ENCODE assay signal across 8 mouse cellular contexts in the genomic region with DNA sequence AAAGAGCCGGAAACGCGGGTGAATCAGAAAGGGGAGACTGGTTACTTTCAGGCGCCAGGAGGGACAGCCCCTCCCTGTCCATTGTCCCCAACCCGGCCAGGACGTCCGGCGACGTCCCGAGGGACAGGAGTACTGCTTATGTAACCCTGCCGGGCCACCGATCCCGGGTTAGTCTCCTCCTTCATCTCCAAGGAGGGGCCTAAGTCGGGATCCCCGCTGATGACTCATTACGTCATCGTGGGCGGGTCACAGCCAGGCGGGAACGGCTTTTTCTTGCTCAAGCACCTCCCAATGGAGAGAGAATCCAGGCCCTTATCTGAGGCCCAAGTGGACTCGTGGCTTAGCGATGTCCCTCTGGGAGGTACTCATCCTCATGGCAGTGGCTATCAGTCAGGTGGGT. TPM values are rescaled to one million over a fixed set of nuclear protein-coding genes. Genes with fewer than 3 reads are reported as not detected.
DNase-seq lines count a peak whose midpoint lies in the region; ATAC-seq and TF ChIP-seq lines count a peak whose summit lies in the region.

No protein-coding gene starts in this region.

- peak overlapping the region; percentile 64 for H3K4me2 ChIP-seq in embryonic facial prominence, embryonic 14.5 days (ENCODE audit: low read depth, low read length)
- H3K4me2 ChIP-seq in midbrain, postnatal 0 days (ENCODE audit: low read depth, low read length, poor library complexity, severe bottlenecking): peak overlapping the region; percentile 66
- H3K4me2 ChIP-seq in stomach, postnatal 0 days (replicated peaks; ENCODE audit: low read depth): peak overlapping the region; percentile 73

- no peak for TF ChIP-seq EP300 in stomach, postnatal 0 days (optimal IDR thresholded peaks at IDR 0.05)

- 3% methylated on average over 14 of the region's 22 CpGs for WGBS in embryonic facial prominence, embryonic 14.5 days
- WGBS in midbrain, postnatal 0 days: under 1% methylated on average over 22 of the region's 22 CpGs
- WGBS in stomach, postnatal 0 days: under 1% methylated on average over 22 of the region's 22 CpGs

- peaks cover 10% of the 10 kb centered on the region for H3K4me1 ChIP-seq in embryonic facial prominence, embryonic 14.5 days (ENCODE audit: control insufficient read depth, insufficient read depth, low read length)
- H3K4me1 ChIP-seq in midbrain, postnatal 0 days (ENCODE audit: insufficient read depth, low read length): peaks cover 5% of the 10 kb centered on the region
- H3K4me1 ChIP-seq in stomach, postnatal 0 days (replicated peaks; ENCODE audit: control insufficient read depth, insufficient read depth): peaks cover 3% of the 10 kb centered on the region; the same call in 1 of the 2 replicates

- TF ChIP-seq CTCF in midbrain, postnatal 0 days (IDR thresholded peaks at IDR 0.05): no peak
- TF ChIP-seq CTCF in stomach, postnatal 0 days (IDR thresholded peaks at IDR 0.05; ENCODE audit: low read depth): peak; percentile 14; the same call in 1 of the 2 replicates

- H3K4me3 ChIP-seq in embryonic facial prominence, embryonic 14.5 days (ENCODE audit: low read depth, low read length): peak overlapping the region; percentile 41
- peak overlapping the region; percentile 36 for H3K4me3 ChIP-seq in midbrain, postnatal 0 days (ENCODE audit: low read depth, low read length)
- peak overlapping the region; percentile 37 for H3K4me3 ChIP-seq in stomach, postnatal 0 days (ENCODE audit: low read depth, low read length)

- H3K36me3 ChIP-seq in embryonic facial prominence, embryonic 14.5 days (ENCODE audit: control insufficient read depth, insufficient read depth, low read length): no peaks in the 10 kb centered on the region
- no peaks in the 10 kb centered on the region for H3K36me3 ChIP-seq in midbrain, postnatal 0 days (ENCODE audit: insufficient read depth, low read length)
- no peaks in the 10 kb centered on the region for H3K36me3 ChIP-seq in stomach, postnatal 0 days (ENCODE audit: control insufficient read depth, insufficient read depth, low read length)

- H3K27me3 ChIP-seq in embryonic facial prominence, embryonic 14.5 days (replicated peaks; ENCODE audit: control insufficient read depth, insufficient read depth, low read length): no peaks in the 10 kb centered on the region; the same call in 1 of the 2 replicates
- no peaks in the 10 kb centered on the region for H3K27me3 ChIP-seq in midbrain, postnatal 0 days (ENCODE audit: insufficient read depth, low read length)
- H3K27me3 ChIP-seq in stomach, postnatal 0 days (ENCODE audit: control insufficient read depth, insufficient read depth, low read length): no peaks in the 10 kb centered on the region

- peak overlapping the region; percentile 66 for H3K9ac ChIP-seq in embryonic facial prominence, embryonic 14.5 days (ENCODE audit: low read depth, low read length)
- H3K9ac ChIP-seq in midbrain, postnatal 0 days (replicated peaks; ENCODE audit: low read length, poor library complexity, severe bottlenecking): peak overlapping the region; percentile 34
- H3K9ac ChIP-seq in stomach, postnatal 0 days (ENCODE audit: low read length): peak overlapping the region; percentile 53

- peak; percentile 75 for ATAC-seq in embryonic facial prominence, embryonic 14.5 days (ENCODE audit: low read depth)
- peak; percentile 42; the same call in 1 of the 2 replicates for ATAC-seq in midbrain, postnatal 0 days (ENCODE audit: low FRiP score)
- ATAC-seq in stomach, postnatal 0 days (ENCODE audit: low FRiP score, low TSS enrichment): peak; percentile 85

- DNase-seq in spleen, adult 12 weeks (ENCODE audit: low spot score): peak; percentile 56
- DNase-seq in spleen, postnatal 14 days (ENCODE audit: low spot score in 2 of 2): no peak
- DNase-seq in embryonic facial prominence, embryonic 14.5 days (ENCODE audit: low spot score): peak; percentile 94
- peak; percentile 96 for DNase-seq in heart, adult 8-10 months (ENCODE audit: low spot score)
- DNase-seq in kidney, adult 9 months: peak; percentile 94
- peak; percentile 86 for DNase-seq in liver
- peak; percentile 80 for DNase-seq in midbrain, postnatal 0 days (ENCODE audit: low spot score)
- DNase-seq in stomach, postnatal 0 days (ENCODE audit: low spot score): peak; percentile 91

- peak overlapping the region; percentile 72 for H3K27ac ChIP-seq in embryonic facial prominence, embryonic 14.5 days (replicated peaks; ENCODE audit: low read depth, low read length)
- 0 out of 2 replicates have a peak overlapping the region, but pooled peaks have one; percentile 8 for H3K27ac ChIP-seq in midbrain, postnatal 0 days (ENCODE audit: low read depth, low read length)
- peak overlapping the region; percentile 89 for H3K27ac ChIP-seq in stomach, postnatal 0 days (replicated peaks)

- H3K9me3 ChIP-seq in embryonic facial prominence, embryonic 14.5 days (ENCODE audit: control insufficient read depth, low read length): no peaks in the 10 kb centered on the region; the same call in 1 of the 2 replicates
- H3K9me3 ChIP-seq in midbrain, postnatal 0 days (ENCODE audit: low read length): no peaks in the 10 kb centered on the region
- no peaks in the 10 kb centered on the region for H3K9me3 ChIP-seq in stomach, postnatal 0 days (ENCODE audit: control insufficient read depth, low read length)

RNA-seq across cellular contexts. Expression of a gene that starts 17.3 kb away (rescaled TPM):
- polyA plus RNA-seq in embryonic facial prominence, embryonic 14.5 days (2014; fragmentation: Nextera tagmentation; extraction: Ambion mirVana): 0.15 and 0.28 TPM in 2 replicates
- total RNA-seq in heart, adult 8-10 months (2022): 1 to 10 TPM; 1.2 to 9.8 (median 5.1) TPM
- 0.38 and 0.66 TPM in 2 replicates for total RNA-seq in midbrain, postnatal 0 days (2014; rRNA removed)
- polyA plus RNA-seq in midbrain, postnatal 0 days (2015; fragmentation: Nextera tagmentation; extraction: Ambion mirVana): 0.10 and 0.11 TPM in 2 replicates
- polyA plus RNA-seq in stomach, postnatal 0 days (2015; fragmentation: Nextera tagmentation; extraction: Ambion mirVana): 0.21 and 0.38 TPM in 2 replicates

RNA-seq across cellular contexts. Expression of a gene that starts 17.4 kb away (rescaled TPM):
- polyA plus RNA-seq in embryonic facial prominence, embryonic 14.5 days (2014; fragmentation: Nextera tagmentation; extraction: Ambion mirVana): 64.0 and 75.1 TPM in 2 replicates
- 10 to 100 TPM; 39.8 to 46.9 (median 44.4) TPM for total RNA-seq in heart, adult 8-10 months (2022)
- 50.3 and 71.4 TPM in 2 replicates for total RNA-seq in midbrain, postnatal 0 days (2014; rRNA removed)
- polyA plus RNA-seq in midbrain, postnatal 0 days (2015; fragmentation: Nextera tagmentation; extraction: Ambion mirVana): 67.7 and 71.0 TPM in 2 replicates
- polyA plus RNA-seq in stomach, postnatal 0 days (2015; fragmentation: Nextera tagmentation; extraction: Ambion mirVana): 32.8 and 36.9 TPM in 2 replicates

RNA-seq across cellular contexts. Expression of a gene that starts 32.2 kb away (rescaled TPM):
- 18.8 and 21.6 TPM in 2 replicates for polyA plus RNA-seq in embryonic facial prominence, embryonic 14.5 days (2014; fragmentation: Nextera tagmentation; extraction: Ambion mirVana)
- total RNA-seq in heart, adult 8-10 months (2022): 10 to 100 TPM in 1 of 4 experiments, 1 to 10 TPM in 3; 8.8 to 12.7 (median 9.4) TPM
- 8.7 and 14.0 TPM in 2 replicates for total RNA-seq in midbrain, postnatal 0 days (2014; rRNA removed)
- polyA plus RNA-seq in midbrain, postnatal 0 days (2015; fragmentation: Nextera tagmentation; extraction: Ambion mirVana): 21.5 and 21.6 TPM in 2 replicates
- 13.4 and 13.6 TPM in 2 replicates for polyA plus RNA-seq in stomach, postnatal 0 days (2015; fragmentation: Nextera tagmentation; extraction: Ambion mirVana)

RNA-seq across cellular contexts. Expression of a gene that starts 32.4 kb away (rescaled TPM):
- polyA plus RNA-seq in embryonic facial prominence, embryonic 14.5 days (2014; fragmentation: Nextera tagmentation; extraction: Ambion mirVana): 11.2 and 11.6 TPM in 2 replicates
- 10 to 100 TPM; 31.6 to 66.7 (median 47.6) TPM for total RNA-seq in heart, adult 8-10 months (2022)
- total RNA-seq in midbrain, postnatal 0 days (2014; rRNA removed): 0.52 and 1.0 TPM in 2 replicates
- 1.5 and 2.0 TPM in 2 replicates for polyA plus RNA-seq in midbrain, postnatal 0 days (2015; fragmentation: Nextera tagmentation; extraction: Ambion mirVana)
- 10.3 and 12.2 TPM in 2 replicates for polyA plus RNA-seq in stomach, postnatal 0 days (2015; fragmentation: Nextera tagmentation; extraction: Ambion mirVana)

RNA-seq across cellular contexts. Expression of a gene that starts 44.7 kb away (rescaled TPM):
- 53.7 and 57.0 TPM in 2 replicates for polyA plus RNA-seq in embryonic facial prominence, embryonic 14.5 days (2014; fragmentation: Nextera tagmentation; extraction: Ambion mirVana)
- total RNA-seq in heart, adult 8-10 months (2022): 100 to 1,000 TPM; 137 to 160 (median 149) TPM
- 160 and 172 TPM in 2 replicates for total RNA-seq in midbrain, postnatal 0 days (2014; rRNA removed)
- polyA plus RNA-seq in midbrain, postnatal 0 days (2015; fragmentation: Nextera tagmentation; extraction: Ambion mirVana): 104 and 107 TPM in 2 replicates
- 10.1 and 12.1 TPM in 2 replicates for polyA plus RNA-seq in stomach, postnatal 0 days (2015; fragmentation: Nextera tagmentation; extraction: Ambion mirVana)

Comparison
In these comparisons a context has a peak if more than half of its experiments do, and no peak if none do; other contexts are left out.
1. DNase-seq: peak in spleen, adult 12 weeks (single experiment), embryonic facial prominence, embryonic 14.5 days (single experiment), heart, adult 8-10 months (single experiment), kidney, adult 9 months (single experiment), liver (single experiment), midbrain, postnatal 0 days (single experiment) and stomach, postnatal 0 days (single experiment); none in spleen, postnatal 14 days (0 of 2).
2. H3K27ac ChIP-seq: peak in every context shown above with its lines; median percentile 89 in stomach, postnatal 0 days; 72 in embryonic facial prominence, embryonic 14.5 days; 8 in midbrain, postnatal 0 days.
3. Peak in every context shown above with its lines, with median percentiles within 50 percentile points of each other: ATAC-seq, H3K4me2 ChIP-seq, H3K4me3 ChIP-seq and H3K9ac ChIP-seq.